In the genomic region with DNA sequence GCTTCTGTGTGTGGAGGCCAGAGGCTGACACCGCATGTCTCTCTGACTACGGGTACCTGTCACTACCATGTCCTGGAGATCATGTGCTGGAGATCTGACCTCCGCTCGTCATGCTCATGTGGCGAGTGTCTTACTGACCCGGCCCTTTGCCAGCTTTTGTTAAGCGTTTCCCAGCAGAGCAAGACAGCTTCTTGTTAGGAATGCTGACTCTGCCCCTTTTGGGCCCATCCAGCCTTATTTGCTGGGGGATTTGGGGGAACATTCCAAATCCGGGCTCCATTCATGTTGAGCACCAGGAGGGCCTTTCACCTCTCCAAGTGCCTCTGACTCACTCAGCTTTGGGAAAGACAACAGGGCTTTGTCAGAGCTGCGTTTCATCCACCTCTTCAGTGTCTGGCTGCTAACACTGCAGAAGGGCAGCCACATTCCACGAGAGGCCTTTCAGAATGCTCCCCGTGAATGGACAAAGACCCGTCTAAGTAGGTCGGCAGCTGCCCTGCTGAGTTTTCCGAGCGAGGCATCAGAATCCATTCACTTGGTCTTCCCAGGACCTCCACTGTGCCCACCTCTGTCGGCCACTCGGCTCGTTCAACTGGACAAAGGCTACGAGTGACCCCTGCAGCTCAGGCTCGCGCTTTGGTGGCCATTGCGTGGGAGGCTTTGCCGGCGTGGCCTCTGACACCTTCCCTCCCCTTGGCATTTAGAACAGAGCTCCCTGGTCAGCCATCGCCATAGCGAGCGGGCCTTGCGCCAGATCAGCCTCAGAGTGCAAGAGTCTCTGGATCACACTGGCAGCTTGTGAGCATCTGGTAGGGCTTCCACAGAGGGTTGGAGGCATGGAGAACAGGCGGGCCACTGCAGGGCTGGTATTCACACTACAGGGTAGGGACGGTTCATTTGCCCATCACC, we compare ENCODE assay signal across 8 mouse cellular contexts. TPM values are rescaled to one million over a fixed set of nuclear protein-coding genes. Genes with fewer than 3 reads are reported as not detected.
DNase-seq lines count a peak whose midpoint lies in the region; ATAC-seq and TF ChIP-seq lines count a peak whose summit lies in the region.

No protein-coding gene starts in this region.

- H3K9ac ChIP-seq in heart, embryonic 11.5 days (ENCODE audit: low read depth, low read length), result no peak overlapping the region

- H3K4me3 ChIP-seq in heart, embryonic 11.5 days (ENCODE audit: low read depth, low read length), result no peak overlapping the region
- peak overlapping the region; percentile 31 for H3K4me3 ChIP-seq in hindbrain, embryonic 10.5 days
- no peak overlapping the region for H3K4me3 ChIP-seq in gastrocnemius, adult 2 months

- no peak overlapping the region for H3K27ac ChIP-seq in heart, embryonic 11.5 days (ENCODE audit: low read depth, low read length)
- H3K27ac ChIP-seq in hindbrain, embryonic 10.5 days, result peak overlapping the region; percentile 89
- H3K27ac ChIP-seq in gastrocnemius, adult 2 months, result no peak overlapping the region

- TF ChIP-seq CTCF in gastrocnemius, adult 2 months (IDR thresholded peaks at IDR 0.05), result no peak

- H3K36me3 ChIP-seq in heart, embryonic 11.5 days (ENCODE audit: control insufficient read depth, insufficient read depth, low read length), result no peaks in the 10 kb centered on the region
- no peaks in the 10 kb centered on the region for H3K36me3 ChIP-seq in hindbrain, embryonic 10.5 days

- peak; percentile 11 for DNase-seq in heart, postnatal 4 days
- DNase-seq in cerebellum, adult 8-10 months, result peak; percentile 1
- peak; percentile 68 for DNase-seq in hindbrain, embryonic 10.5 days (ENCODE audit: low spot score)
- DNase-seq in mesoderm, embryonic 11.5 days (ENCODE audit: low read depth, low spot score), result peak; percentile 52
- no peak for DNase-seq in spleen, postnatal 4 days (ENCODE audit: low spot score in 2 of 2)
- no peak for DNase-seq in adrenal gland, postnatal 10 days
- DNase-seq in gastrocnemius, adult 2 months, result no peak

- intact Hi-C loops in gastrocnemius, adult 2 months (cut with DNase I), result no loop called here

- no peaks in the 10 kb centered on the region for H3K27me3 ChIP-seq in heart, embryonic 11.5 days (ENCODE audit: control insufficient read depth, insufficient read depth, low read length)
- no peaks in the 10 kb centered on the region for H3K27me3 ChIP-seq in hindbrain, embryonic 10.5 days (ENCODE audit: insufficient read depth, poor library complexity, severe bottlenecking)

- H3K9me3 ChIP-seq in heart, embryonic 11.5 days (replicated peaks; ENCODE audit: control insufficient read depth, low read length), result no peaks in the 10 kb centered on the region
- peaks cover 3% of the 10 kb centered on the region; the same call in 1 of the 2 replicates for H3K9me3 ChIP-seq in hindbrain, embryonic 10.5 days

- ATAC-seq in heart, embryonic 11.5 days (replicated peaks; ENCODE audit: insufficient number of reproducible peaks, low FRiP score, low TSS enrichment), result no peak

- H3K4me2 ChIP-seq in heart, embryonic 11.5 days, result no peak overlapping the region

- no peaks in the 10 kb centered on the region; the same call in 1 of the 2 replicates for H3K4me1 ChIP-seq in heart, embryonic 11.5 days (ENCODE audit: control insufficient read depth, insufficient read depth, low read length)
- H3K4me1 ChIP-seq in hindbrain, embryonic 10.5 days (replicated peaks), result peaks cover 23% of the 10 kb centered on the region

- 69% methylated on average over 30 of the region's 30 CpGs for WGBS in heart, embryonic 11.5 days (ENCODE audit: insufficient replicate concordance)
- 23% methylated on average over 30 of the region's 30 CpGs for WGBS in hindbrain, embryonic 10.5 days

RNA-seq across cellular contexts. Expression of gene Nxnl2, which starts 58.3 kb away (rescaled TPM):
- 1 to 10 TPM; 1.6 to 1.7 TPM for total RNA-seq in heart, postnatal 4 days (2021)
- polyA plus RNA-seq in heart, embryonic 11.5 days (2014; fragmentation: Nextera tagmentation; extraction: Ambion mirVana), result 0.69 and 1.2 TPM in 2 replicates
- polyA plus RNA-seq in hindbrain, embryonic 10.5 days (2016; fragmentation: Nextera tagmentation; extraction: Ambion mirVana), result 0.30 and 0.73 TPM in 2 replicates
- total RNA-seq in adrenal gland, postnatal 10 days (2021), result under 1 TPM; 0.81 to 0.91 TPM
- total RNA-seq in gastrocnemius, adult 2 months (2021), result under 1 TPM in 1 of 2 experiments, not detected in 1; 0.23 TPM

Comparison
In these comparisons a context has a peak if more than half of its experiments do, and no peak if none do; other contexts are left out.
1. DNase-seq: peak in heart, postnatal 4 days (single experiment), cerebellum, adult 8-10 months (single experiment), hindbrain, embryonic 10.5 days (single experiment) and mesoderm, embryonic 11.5 days (single experiment); none in spleen, postnatal 4 days (0 of 2), adrenal gland, postnatal 10 days (single experiment) and gastrocnemius, adult 2 months (single experiment).